Mouse (Mus musculus) E14TG2a.4 (cell line): ENCODE measurements at regions not wholly inside any gene's neighbourhood (a gene's known extent, or its start where the extent isn't known, plus 50 kb on each side); places are given as distances from the start of the nearest gene placed in this dataset.

Experiments used
- CTCF ChIP-seq: conservative IDR thresholded peaks from 2 replicates; pipeline ENCODE4 v1.5.1; 2014; ENCODE audit warnings: low read length
- NANOG ChIP-seq: IDR thresholded peaks from 2 replicates; pipeline ENCODE4 v1.6.1; 2014; ENCODE audit warnings: borderline replicate concordance, low read length, mixed read lengths
- POU5F1 ChIP-seq: IDR thresholded peaks from 2 replicates; pipeline ENCODE4 v1.6.1; 2014; ENCODE audit warnings: low read length, borderline replicate concordance

DNA sequence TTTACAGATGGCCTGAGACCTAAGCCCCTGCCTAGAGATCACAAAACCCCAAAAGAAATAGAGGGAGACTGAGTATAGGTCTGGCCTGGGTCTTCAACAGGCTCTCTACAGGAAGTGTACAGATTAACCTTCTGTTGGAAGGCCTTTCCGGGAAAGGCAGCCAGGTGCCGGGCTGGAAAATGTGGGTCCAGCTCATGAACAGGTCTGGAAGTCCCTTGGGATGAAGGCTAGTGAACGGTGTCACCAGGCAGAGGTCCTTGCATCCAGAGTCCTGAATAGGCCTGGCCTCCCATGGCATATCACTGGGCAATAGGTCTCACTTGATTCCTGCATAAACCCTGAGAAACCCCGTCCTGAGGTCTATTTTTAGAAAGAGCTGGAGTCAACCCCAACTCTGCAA, 140.1 kb downstream of the Chst1 start:
- TF ChIP-seq CTCF = no peak
- no peak for TF ChIP-seq NANOG
- no peak for TF ChIP-seq POU5F1
